Mouse (Mus musculus) A20 (cell line): ENCODE results near the gene Rusc2.

Experiments
- DNase-seq: peaks from one replicate; pipeline ENCODE4 v3.0.0-alpha.2; 2011; ENCODE audit warnings: low read depth, low spot score

The Rusc2 gene

GRCm38 (mm10) chr4:43381408-43382154, at the start of gene Rusc2:
Gene Rusc2 (plus strand): TSS chr4:43381979.
- no peak for DNase-seq

- DNase-seq, result peak; percentile 7
These were observed 47.0 kb upstream of the Rusc2 start for GRCm38 (mm10) chr4:43334771-43335170.

GRCm38 (mm10) chr4:43336176-43336575, 45.6 kb upstream of the Rusc2 start:
- no peak for DNase-seq

- no peak for DNase-seq
These were observed 41.5 kb upstream of the Rusc2 start for GRCm38 (mm10) chr4:43340096-43340804.

GRCm38 (mm10) chr4:43341276-43341891, 40.4 kb upstream of the Rusc2 start:
- no peak for DNase-seq

- no peak for DNase-seq
These were observed 39.3 kb upstream of the Rusc2 start for GRCm38 (mm10) chr4:43342443-43342842.

GRCm38 (mm10) chr4:43344932-43345331, 36.8 kb upstream of the Rusc2 start:
- no peak for DNase-seq

GRCm38 (mm10) chr4:43349206-43349605, 32.6 kb upstream of the Rusc2 start:
- DNase-seq, result no peak

GRCm38 (mm10) chr4:43350038-43350560, 31.7 kb upstream of the Rusc2 start:
- DNase-seq, result no peak

GRCm38 (mm10) chr4:43353662-43354061, 28.1 kb upstream of the Rusc2 start:
- DNase-seq, result no peak

- no peak for DNase-seq
These were observed 16.7 kb upstream of the Rusc2 start for GRCm38 (mm10) chr4:43364914-43365560.

- no peak for DNase-seq
These were observed 14.5 kb upstream of the Rusc2 start for GRCm38 (mm10) chr4:43367295-43367694.

- DNase-seq, result no peak
These were observed 14.0 kb upstream of the Rusc2 start for GRCm38 (mm10) chr4:43367787-43368186.

GRCm38 (mm10) chr4:43371406-43371805, 10.4 kb upstream of the Rusc2 start:
- DNase-seq, result no peak

- peak; percentile 4 for DNase-seq
These were observed 9.6 kb upstream of the Rusc2 start for GRCm38 (mm10) chr4:43372155-43372554.

- DNase-seq, result no peak
These were observed 7.5 kb upstream of the Rusc2 start for GRCm38 (mm10) chr4:43374266-43374665.

- DNase-seq, result no peak
These were observed 2.2 kb upstream of the Rusc2 start for GRCm38 (mm10) chr4:43379601-43380000.

GRCm38 (mm10) chr4:43380951-43381350, 828 bp upstream of the Rusc2 start:
- DNase-seq, result no peak

- no peak for DNase-seq
These were observed 609 bp downstream of the Rusc2 start for GRCm38 (mm10) chr4:43382155-43383020.

- DNase-seq, result no peak
These were observed 1.7 kb downstream of the Rusc2 start for GRCm38 (mm10) chr4:43383246-43384082.
